Mouse (Mus musculus) brown adipose tissue, adult 24 weeks (tissue): ENCODE data around the gene Gorab. TPM values are rescaled to one million over a fixed set of nuclear protein-coding genes. Genes with fewer than 3 reads are reported as not detected.

ENCODE experiments used
- H3K27ac ChIP-seq: fragments of 200-500 bp; replicated peaks from 2 replicates; pipeline ENCODE4 v1.5.1; 2012; ENCODE audit warnings: low read depth, mild to moderate bottlenecking, low read length
- H3K4me1 ChIP-seq: fragments of 200-500 bp; 2 replicates; pipeline ENCODE4 v1.6.1; 2012; ENCODE audit warnings: low read length, mixed read lengths; ENCODE audit not compliant: control insufficient read depth, insufficient read depth, insufficient read length
- H3K4me3 ChIP-seq: fragments of 200-500 bp; 2 replicates; pipeline ENCODE4 v1.5.1; 2012; ENCODE audit warnings: low read depth, mild to moderate bottlenecking, low read length, moderate library complexity; ENCODE audit not compliant: insufficient read depth
- polyA plus RNA-seq: library from polyadenylated mRNA; stranded (reverse); fragments of >200 nt; gene quantifications from 2 replicates; pipeline ENCODE4 v1.2.4, GENCODE M21; 2012; ENCODE audit not compliant: missing spikeins, insufficient read depth, insufficient read length

Gorab gene
- polyA plus RNA-seq, 1 experiment, result 5.5 TPM

DNA sequence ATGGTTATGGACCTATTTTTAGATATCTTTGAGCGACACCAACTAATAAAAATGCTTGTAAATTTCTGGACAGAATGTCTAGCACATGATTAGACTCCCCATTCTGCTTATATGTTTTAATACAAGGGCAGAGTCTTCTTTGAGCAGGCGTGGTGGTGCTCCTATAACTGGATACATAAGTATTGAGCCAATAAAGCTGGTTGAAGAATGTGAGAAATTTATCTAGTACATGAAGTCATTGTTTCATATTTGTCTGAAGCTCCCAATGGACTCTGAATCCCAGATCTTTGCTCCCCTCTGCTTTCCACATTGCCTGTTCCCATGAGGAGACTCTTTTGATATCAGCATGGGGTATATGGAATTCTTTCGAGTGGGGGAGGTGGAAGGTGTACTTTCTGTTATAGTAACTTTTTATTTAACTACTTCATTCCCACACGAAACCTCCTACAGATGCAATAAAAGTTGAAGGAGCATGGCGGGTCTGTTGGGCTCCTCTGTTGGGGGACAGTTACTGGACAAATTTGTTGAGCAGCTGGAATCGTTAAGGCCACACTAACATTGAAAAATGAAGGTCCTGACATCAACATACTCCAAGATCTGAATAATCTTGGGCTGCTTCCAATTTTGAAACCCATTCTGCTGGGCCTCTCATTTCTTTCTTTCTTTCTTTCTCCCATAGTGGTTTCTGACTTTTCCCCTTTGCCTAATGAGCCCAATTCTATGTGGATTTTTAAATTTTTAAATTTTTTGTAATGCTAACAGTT, 26.5 kb downstream of the Gorab start:
- no peak overlapping the region for H3K27ac ChIP-seq
- no peak overlapping the region for H3K4me3 ChIP-seq
- peaks cover 16% of the 10 kb centered on the region; the same call in 1 of the 2 replicates for H3K4me1 ChIP-seq

DNA sequence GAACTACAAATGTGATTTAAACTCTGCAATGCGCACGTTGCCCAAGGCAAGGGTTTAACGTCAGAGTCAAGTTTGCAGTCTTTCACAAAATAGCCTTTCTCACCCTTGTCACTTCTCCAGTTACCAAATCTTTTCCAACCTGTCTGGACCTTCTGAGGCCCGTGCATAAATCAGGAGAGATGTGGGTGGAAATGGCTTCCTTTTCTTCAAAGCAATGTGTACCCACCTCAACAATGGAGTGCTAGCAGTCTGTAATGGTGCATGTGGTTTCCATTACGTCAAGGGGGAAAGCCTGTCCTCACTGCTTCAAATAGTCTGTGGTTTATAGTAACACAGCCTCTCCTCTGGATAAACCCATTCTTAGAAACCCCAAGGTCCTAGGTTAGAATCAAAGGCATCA, 29.0 kb downstream of the Gorab start:
- Histone ChIP-seq H3K4me3 (no peak overlapping the region), H3K27ac (no peak overlapping the region), H3K4me1 (peaks cover 3% of the 10 kb centered on the region; the same call in 1 of the 2 replicates)

DNA sequence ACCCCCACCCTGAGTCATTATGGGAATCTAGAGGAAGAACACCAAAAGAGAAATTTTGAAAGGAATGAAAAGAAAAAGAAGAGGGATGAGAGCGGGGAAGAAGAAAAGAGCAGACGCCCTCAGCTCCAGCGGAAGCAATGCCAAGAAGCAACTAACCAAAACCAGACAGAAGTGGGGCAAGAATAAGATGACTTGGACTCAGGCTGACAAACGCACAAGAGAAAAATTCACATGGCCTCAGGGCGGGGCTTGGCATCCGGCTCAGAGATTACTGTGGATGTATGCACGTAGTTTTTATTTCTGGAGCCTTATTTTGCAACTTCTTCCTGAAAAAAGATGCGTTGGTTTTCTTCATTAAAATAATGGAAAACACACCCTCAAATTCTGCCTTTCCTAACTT, 41.3 kb downstream of the Gorab start:
- Histone ChIP-seq H3K27ac (peak overlapping the region; percentile 81), H3K4me1 (no peaks in the 10 kb centered on the region), H3K4me3 (no peak overlapping the region)

DNA sequence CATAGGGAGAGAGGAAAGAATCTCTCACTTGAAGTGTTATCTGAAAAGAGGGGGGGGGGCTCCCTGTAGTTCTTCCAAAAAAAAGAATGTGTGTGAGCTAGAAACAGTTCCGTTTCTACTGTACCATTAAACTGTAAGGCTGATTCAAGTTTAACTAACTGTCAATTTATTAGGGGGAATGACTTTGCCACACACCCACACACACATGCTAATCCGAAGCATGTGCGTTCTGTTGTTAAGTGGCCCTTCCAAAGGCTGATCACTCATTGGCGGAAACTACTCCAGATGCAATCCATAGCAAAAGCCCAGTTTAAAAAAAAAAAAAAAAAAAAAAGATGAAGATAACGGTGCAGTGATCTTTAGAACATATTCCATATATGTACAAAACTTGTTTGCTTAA, 42.1 kb downstream of the Gorab start:
- Histone ChIP-seq H3K4me1 (no peaks in the 10 kb centered on the region), H3K4me3 (no peak overlapping the region), H3K27ac (no peak overlapping the region)

DNA sequence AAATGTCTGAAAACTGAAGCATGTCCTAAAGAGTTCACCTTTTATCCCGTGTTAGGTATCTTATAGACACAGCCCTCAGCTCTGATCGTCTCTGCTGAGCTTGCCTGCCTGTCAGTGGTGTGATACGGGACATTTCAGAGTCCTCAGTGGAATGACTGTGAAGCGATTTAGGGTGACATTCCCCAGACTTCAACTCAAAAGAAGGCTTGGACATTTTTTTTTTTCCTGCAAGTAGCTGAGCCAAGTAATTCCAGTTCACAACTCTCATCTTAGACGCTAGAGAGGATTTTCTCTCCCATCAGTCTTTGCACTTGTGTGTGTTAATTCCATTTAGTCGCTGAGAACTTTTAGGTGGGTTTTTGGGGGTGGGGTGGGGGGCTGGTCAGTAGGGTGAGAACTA, 42.7 kb downstream of the Gorab start:
- Histone ChIP-seq H3K4me1 (no peaks in the 10 kb centered on the region), H3K27ac (0 out of 2 replicates have a peak overlapping the region, but pooled peaks have one; percentile 31), H3K4me3 (no peak overlapping the region)

DNA sequence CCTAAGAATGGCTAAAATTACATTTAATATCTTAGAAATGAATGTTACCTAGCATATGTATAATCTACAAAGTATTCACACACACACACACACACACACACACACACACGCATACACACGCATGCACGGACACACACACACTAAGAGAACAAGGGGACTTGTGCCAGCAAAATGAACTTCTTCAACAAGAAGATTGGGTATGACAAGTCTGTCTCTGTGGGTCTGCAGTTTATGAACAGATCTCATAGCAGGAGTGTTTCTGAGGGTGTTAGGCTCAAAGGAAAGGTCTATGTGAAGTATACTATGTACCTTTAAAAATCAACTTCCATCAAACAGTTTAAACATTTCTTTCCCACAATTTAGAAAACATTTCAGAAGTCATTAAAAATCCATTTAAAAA, 43.9 kb downstream of the Gorab start:
- H3K27ac ChIP-seq, result no peak overlapping the region
- no peak overlapping the region for H3K4me3 ChIP-seq
- H3K4me1 ChIP-seq, result no peaks in the 10 kb centered on the region

DNA sequence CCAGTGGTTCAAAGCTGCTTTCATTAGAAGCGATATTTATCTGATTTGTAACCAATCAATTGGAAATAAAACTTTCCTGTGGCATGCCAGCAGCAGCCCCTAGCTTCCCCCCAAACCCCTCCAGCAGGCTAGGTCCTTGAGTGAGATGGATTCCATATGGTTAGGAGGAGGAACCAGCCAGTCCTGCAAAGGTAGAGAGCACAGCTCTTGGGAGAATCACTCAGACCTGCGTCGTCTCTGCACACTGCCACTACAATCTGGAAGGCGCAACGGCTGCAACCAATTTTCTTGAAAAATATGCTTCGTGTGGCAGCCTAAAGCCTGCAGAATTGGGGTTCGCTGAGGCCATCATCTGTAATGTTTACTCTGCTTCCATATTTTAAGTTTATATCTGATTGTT, 45.3 kb downstream of the Gorab start:
- no peak overlapping the region for H3K27ac ChIP-seq
- H3K4me3 ChIP-seq, result no peak overlapping the region
- H3K4me1 ChIP-seq, result no peaks in the 10 kb centered on the region

DNA sequence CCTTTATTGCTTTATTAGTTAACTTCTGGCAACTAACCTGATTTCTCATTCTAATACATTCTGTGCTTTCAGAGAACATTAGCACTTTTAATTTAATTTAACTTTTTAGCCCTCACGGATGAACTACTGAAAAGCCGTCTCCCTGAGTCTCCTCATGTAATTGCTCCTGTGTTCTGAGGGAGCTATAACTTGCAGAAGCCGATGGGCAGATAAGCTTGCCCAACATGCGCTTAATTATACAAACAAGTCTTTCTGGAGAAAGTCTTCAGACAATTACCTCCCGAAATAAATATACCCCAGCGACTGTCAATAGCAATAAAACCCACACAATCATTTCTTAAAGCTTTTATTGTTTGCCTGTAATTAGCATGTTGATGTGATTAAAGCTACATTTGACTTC, 45.7 kb downstream of the Gorab start:
- Histone ChIP-seq H3K27ac (no peak overlapping the region), H3K4me3 (no peak overlapping the region), H3K4me1 (no peaks in the 10 kb centered on the region)

DNA sequence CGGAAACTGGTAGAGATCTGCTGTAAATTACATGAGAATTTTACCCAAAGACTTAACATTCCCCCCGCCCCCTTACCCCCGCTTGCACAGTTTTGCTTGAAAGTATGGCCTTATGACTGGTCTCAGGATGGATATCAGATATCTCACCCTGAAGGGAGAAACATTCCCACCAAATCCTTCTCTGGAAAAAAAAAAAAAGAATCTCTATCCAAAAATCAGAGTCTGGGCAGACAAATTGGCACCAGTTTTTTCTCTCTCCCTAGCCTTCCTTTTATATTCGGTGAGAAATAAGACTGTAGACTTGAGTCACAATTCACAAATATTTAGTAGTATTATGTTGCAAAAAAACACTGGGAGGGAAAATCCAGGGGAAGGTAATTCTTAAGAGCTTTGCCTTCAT, 47.3 kb downstream of the Gorab start:
- Histone ChIP-seq H3K27ac (no peak overlapping the region), H3K4me3 (no peak overlapping the region), H3K4me1 (no peaks in the 10 kb centered on the region)

DNA sequence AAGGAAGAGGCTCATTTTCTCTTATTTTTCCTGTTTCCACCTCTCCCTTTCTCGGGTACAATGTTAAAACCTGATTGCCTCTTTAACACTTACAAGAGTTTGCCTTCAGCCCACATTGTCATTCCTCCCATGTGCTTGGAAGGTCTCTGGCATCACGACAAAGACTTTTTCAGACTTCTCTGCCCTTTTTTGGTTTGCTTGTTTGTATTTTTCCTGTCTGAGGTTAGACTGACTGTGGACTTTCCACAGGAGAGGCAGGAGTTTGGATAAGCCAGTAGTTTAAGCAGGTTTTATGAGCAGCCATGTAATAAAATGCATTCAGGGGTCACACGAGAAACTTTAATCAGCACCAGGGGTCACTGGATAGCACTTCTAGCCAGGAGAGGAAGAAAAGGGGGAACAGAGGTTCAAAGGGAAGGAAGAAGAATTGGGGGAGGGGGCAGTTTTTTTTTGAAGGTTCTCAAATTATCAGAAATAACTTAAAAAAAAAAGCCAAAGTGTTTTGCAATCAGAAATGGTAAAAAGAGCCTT, 47.8 kb downstream of the Gorab start:
- Histone ChIP-seq H3K27ac (no peak overlapping the region; the same call in 1 of the 2 replicates), H3K4me3 (no peak overlapping the region), H3K4me1 (no peaks in the 10 kb centered on the region)

DNA sequence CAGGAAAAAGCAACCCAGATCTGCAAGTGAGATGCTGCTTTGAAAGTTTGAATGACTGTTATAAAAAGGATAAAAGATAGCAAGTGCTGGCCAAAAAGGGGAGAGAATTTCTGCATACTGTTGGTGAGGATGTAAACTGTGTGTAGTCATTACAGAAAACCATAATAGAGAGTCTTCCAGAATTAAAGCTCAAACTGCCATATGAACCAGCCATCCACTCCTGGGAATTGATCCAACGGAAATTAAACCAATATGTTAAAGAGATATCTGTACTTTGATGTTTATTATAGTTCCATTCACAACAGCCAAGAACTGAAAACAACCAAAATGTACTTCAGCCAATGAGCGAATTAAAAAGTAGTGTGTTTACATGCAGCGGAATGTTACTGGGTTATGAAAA, 52.5 kb downstream of the Gorab start:
- Histone ChIP-seq H3K4me1 (no peaks in the 10 kb centered on the region), H3K27ac (no peak overlapping the region), H3K4me3 (no peak overlapping the region)

DNA sequence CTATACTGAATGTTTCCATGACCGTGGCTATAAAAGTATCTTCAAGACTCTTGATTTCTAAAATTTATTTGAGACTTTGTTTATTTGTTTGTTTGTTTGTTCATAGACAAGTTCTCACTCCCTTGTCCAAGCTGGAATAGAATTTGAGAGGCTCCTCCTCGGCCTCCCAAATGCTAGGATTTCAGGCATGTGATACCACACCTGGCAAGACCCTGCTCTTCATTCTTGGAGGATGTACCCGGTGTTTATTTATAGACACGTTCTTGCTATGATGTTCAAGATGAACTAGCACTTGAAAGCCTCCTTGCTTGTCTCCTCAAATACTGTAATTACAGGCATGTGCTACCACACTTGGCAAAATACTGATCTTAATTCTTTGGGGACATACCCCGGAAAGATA, 57.9 kb downstream of the Gorab start:
- H3K4me1 ChIP-seq, result no peaks in the 10 kb centered on the region
- no peak overlapping the region for H3K4me3 ChIP-seq
- no peak overlapping the region for H3K27ac ChIP-seq

DNA sequence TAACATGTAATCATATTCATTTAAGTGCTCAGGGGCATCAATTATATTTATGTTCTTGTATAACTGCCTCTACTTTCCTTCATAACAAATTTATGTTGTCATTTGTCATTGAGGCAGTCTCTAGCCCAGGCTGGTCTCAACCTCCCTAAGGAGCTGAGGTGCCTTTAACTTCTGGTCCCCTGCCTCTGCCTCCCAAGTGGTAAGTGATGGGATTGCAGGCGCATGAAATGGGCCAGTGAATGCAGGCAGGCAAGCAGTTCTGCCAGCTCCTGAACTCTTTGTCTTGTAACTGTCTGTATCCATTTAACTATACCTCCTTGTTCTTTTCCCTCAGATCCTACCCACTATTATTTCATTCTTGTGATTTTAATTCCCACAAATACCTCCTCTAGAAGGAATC, 58.5 kb downstream of the Gorab start:
- Histone ChIP-seq H3K4me1 (no peaks in the 10 kb centered on the region), H3K27ac (no peak overlapping the region), H3K4me3 (no peak overlapping the region)

DNA sequence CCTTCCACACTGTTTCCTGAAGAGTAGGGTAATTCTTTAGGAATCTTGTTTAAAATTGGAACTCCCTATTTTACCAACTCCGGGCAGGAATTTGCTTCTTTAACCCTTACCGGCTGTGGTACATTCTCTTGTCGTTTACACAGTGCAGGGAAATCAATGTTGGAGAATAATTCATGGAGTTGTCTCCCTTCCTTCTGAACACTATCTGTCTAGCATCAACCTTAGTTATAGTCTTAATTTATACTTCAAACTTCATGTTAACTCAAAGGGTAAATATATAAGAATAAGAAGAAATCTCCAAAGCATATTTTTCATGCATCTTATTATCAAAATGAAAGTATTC, 64.3 kb downstream of the Gorab start:
- no peak overlapping the region for H3K27ac ChIP-seq
- H3K4me1 ChIP-seq, result peaks cover 3% of the 10 kb centered on the region; the same call in 1 of the 2 replicates
- no peak overlapping the region for H3K4me3 ChIP-seq

DNA sequence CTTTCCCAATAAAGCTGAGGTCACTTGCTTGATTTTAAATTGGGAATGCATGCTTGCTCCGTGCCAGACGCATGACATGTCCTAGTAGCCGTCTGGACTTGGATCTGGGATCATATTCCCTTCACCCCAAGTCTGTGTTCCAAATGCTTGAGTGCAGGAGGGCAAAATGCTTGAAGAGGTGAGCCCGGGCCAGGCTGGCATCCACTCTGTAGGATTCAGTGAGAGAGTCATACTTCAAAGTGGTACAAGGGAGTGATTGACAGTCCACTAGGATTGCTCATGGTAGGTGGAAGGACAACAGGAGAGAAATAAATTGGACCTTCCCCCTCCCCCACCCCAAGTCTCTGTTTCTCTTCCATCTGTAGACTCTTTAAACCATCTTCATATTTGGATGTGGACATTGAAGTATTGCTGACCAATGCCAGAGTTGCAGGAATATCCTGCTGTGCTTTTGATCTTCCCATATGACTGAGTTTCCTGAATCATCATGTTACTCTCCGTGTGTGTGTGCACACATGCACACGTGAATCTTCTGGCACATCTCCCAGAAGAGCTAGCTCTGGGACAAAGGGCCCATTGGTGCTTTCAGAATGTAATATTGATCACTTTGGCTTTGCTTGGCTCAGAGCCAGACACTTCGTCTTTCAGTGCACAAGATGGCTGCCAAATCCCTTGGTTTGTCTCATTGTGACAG, 64.8 kb downstream of the Gorab start:
- Histone ChIP-seq H3K27ac (no peak overlapping the region), H3K4me3 (no peak overlapping the region), H3K4me1 (peaks cover 3% of the 10 kb centered on the region; the same call in 1 of the 2 replicates)

DNA sequence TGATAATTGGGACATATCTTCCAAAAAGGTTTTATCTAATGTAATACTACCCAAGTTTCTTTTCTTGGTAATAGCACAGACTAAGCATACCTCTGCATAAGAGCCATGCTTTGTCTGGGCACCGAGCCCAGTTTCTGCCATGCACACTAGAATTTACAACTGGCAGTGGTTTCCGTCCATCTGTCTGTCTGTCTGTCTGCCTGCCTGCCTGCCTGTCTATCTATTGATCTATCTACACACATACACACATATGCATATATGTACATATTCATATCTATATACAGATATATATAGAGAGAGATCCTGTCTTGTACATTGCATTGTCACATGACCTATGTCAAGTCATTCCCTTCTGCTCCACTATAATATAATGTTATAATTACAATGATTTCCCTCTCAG, 65.6 kb downstream of the Gorab start:
- H3K4me1 ChIP-seq, result peaks cover 3% of the 10 kb centered on the region; the same call in 1 of the 2 replicates
- H3K27ac ChIP-seq, result no peak overlapping the region
- no peak overlapping the region for H3K4me3 ChIP-seq
